Mouse (Mus musculus) embryonic facial prominence, embryonic 14.5 days (tissue): ENCODE measurements around the gene Olfr430. TPM values are rescaled to one million over a fixed set of nuclear protein-coding genes. Genes with fewer than 3 reads are reported as not detected.

Source experiments
- ATAC-seq: fragments of 200-750 bp; cut with Nextera tagmentation; 2 replicates; pipeline ENCODE4 v1.8.0; 2017; ENCODE audit warnings: low read depth, moderate number of reproducible peaks, moderate TSS enrichment
- DNase-seq: peaks from one replicate; pipeline ENCODE4 v3.0.0-alpha.2; 2015; ENCODE audit warnings: low spot score
- H3K27ac ChIP-seq: fragments of 300-500 bp; sonication (generic); replicated peaks from 2 replicates; pipeline ENCODE4 v1.5.1; 2014; ENCODE audit warnings: low read depth, mild to moderate bottlenecking, low read length, moderate library complexity
- H3K27me3 ChIP-seq: fragments of 300-500 bp; sonication (generic); replicated peaks from 2 replicates; pipeline ENCODE4 v1.6.1; 2014; ENCODE audit warnings: low read length; ENCODE audit not compliant: control insufficient read depth, insufficient read depth
- H3K36me3 ChIP-seq: fragments of 300-500 bp; sonication (generic); 2 replicates; pipeline ENCODE4 v1.6.1; 2014; ENCODE audit warnings: low read length, mixed read lengths; ENCODE audit not compliant: control insufficient read depth, insufficient read depth
- H3K4me1 ChIP-seq: fragments of 300-500 bp; sonication (generic); 2 replicates; pipeline ENCODE4 v1.6.1; 2014; ENCODE audit warnings: antibody characterized with exemption, low read length; ENCODE audit not compliant: control insufficient read depth, insufficient read depth
- H3K4me2 ChIP-seq: fragments of 300-500 bp; sonication (generic); 2 replicates; pipeline ENCODE4 v1.6.1; 2014; ENCODE audit warnings: low read depth, mild to moderate bottlenecking, low read length, moderate library complexity, mixed read lengths
- H3K4me3 ChIP-seq: fragments of 300-500 bp; sonication (generic); 2 replicates; pipeline ENCODE4 v1.5.1; 2014; ENCODE audit warnings: low read depth, mild to moderate bottlenecking, low read length
- H3K9ac ChIP-seq: fragments of 300-500 bp; sonication (generic); 2 replicates; pipeline ENCODE4 v1.6.1; 2014; ENCODE audit warnings: low read depth, mild to moderate bottlenecking, low read length, moderate library complexity, mixed read lengths
- H3K9me3 ChIP-seq: fragments of 300-500 bp; sonication (generic); 2 replicates; pipeline ENCODE4 v1.6.1; 2016; ENCODE audit warnings: low read length; ENCODE audit not compliant: control insufficient read depth
- WGBS: fragments of 180-500 bp; shearing (Covaris S2); extraction: QIAGEN DNeasy Blood & Tissue Kit; methylation state at CpG from one replicate; pipeline ENCODE4 v1.1.7; 2014; 5-methylcytosine and 5-hydroxymethylcytosine counted together
- polyA plus RNA-seq: library from polyadenylated mRNA; unstranded; fragments of >200 nt; fragmentation: Nextera tagmentation; extraction: Ambion mirVana; gene quantifications from 2 replicates; pipeline ENCODE4 v1.2.1, GENCODE M21; 2014

The Olfr430 gene
- polyA plus RNA-seq, 1 experiment from 2014 or later, result 0.57 TPM

GRCm38 (mm10) chr1:174103735-174104134 lies 37.3 kb downstream of the Olfr430 start:
- Histone ChIP-seq H3K27ac (no peak overlapping the region), H3K9me3 (no peaks in the 10 kb centered on the region), H3K27me3 (no peaks in the 10 kb centered on the region), H3K4me3 (no peak overlapping the region), H3K36me3 (no peaks in the 10 kb centered on the region), H3K4me2 (no peak overlapping the region), H3K4me1 (no peaks in the 10 kb centered on the region), H3K9ac (no peak overlapping the region)
- 62% methylated on average over 2 of the region's 2 CpGs for WGBS
- ATAC-seq, result no peak
- DNase-seq, result peak; percentile 5

GRCm38 (mm10) chr1:174121062-174121461 lies 54.7 kb downstream of the Olfr430 start, which contains the start of gene Olfr231:
Olfr231 (minus strand) TSS chr1:174121162.
- ATAC-seq, result no peak
- Histone ChIP-seq H3K27ac (no peak within 1 kb of the TSS), H3K4me3 (no peak within 1 kb of the TSS), H3K4me1 (no peaks in the 10 kb centered on the region), H3K9ac (no peak within 1 kb of the TSS), H3K36me3 (no peaks in the 10 kb centered on the region), H3K4me2 (no peak within 1 kb of the TSS), H3K9me3 (no peaks in the 10 kb centered on the region), H3K27me3 (no peaks in the 10 kb centered on the region)
- no peak for DNase-seq
- 53% methylated on average over 2 of the region's 2 CpGs for WGBS

Other genes with a start within 250 kb of the Olfr430 start
- 1.1 and 1.6 TPM in 2 replicates for gene Ifi211, start 153.6 kb upstream of the Olfr430 start, polyA plus RNA-seq
- 2.8 and 3.3 TPM in 2 replicates for gene Mndal, start 124.1 kb upstream of the Olfr430 start, polyA plus RNA-seq
- 1.2 and 1.4 TPM in 2 replicates for gene Ifi203, start 123.9 kb upstream of the Olfr430 start, polyA plus RNA-seq
- 1.4 and 1.7 TPM in 2 replicates for gene Ifi202b, start 83.9 kb upstream of the Olfr430 start, polyA plus RNA-seq
- 0.13 and 0.70 TPM in 2 replicates for gene Ifi205, start 34.8 kb upstream of the Olfr430 start, polyA plus RNA-seq
- gene Olfr433, start 25.9 kb upstream of the Olfr430 start, polyA plus RNA-seq, result 0.17 and 0.18 TPM in 2 replicates
- not detected in 2 replicates for gene Olfr432, start 17.4 kb upstream of the Olfr430 start, polyA plus RNA-seq
- 0.08 TPM in 1 of 2 replicates, not detected in the other for gene Olfr429, start 17.7 kb downstream of the Olfr430 start, polyA plus RNA-seq
- gene Olfr427, start 30.3 kb downstream of the Olfr430 start, polyA plus RNA-seq, result not detected in 2 replicates
- gene Olfr231, start 54.6 kb downstream of the Olfr430 start, polyA plus RNA-seq, result 0.10 TPM in 1 of 2 replicates, not detected in the other
- gene Olfr424, start 64.9 kb downstream of the Olfr430 start, polyA plus RNA-seq, result not detected in 2 replicates
- not detected in 2 replicates for gene Olfr420, start 89.0 kb downstream of the Olfr430 start, polyA plus RNA-seq
- 0.47 and 0.57 TPM in 2 replicates for gene Spta1, start 106.2 kb downstream of the Olfr430 start, polyA plus RNA-seq
- 0.18 TPM in 1 of 2 replicates, not detected in the other for gene Olfr419, start 185.5 kb downstream of the Olfr430 start, polyA plus RNA-seq